Mouse (Mus musculus): ENCODE measurements around the gene Sys1.
A peak's percentile ranks its signal among the peaks of the same experiment; 100 is the strongest.

The Sys1 gene

GRCm38 (mm10) chr2:164453047-164453757, 3.6 kb upstream of the Sys1 start:
- no peak for DNase-seq (ENCODE audit: low read depth)

- DNase-seq (ENCODE audit: low read depth): no peak
These were observed 2.8 kb upstream of the Sys1 start for GRCm38 (mm10) chr2:164453887-164454500.

GRCm38 (mm10) chr2:164454846-164455245, 1.9 kb upstream of the Sys1 start:
- peak; percentile 98 for DNase-seq (ENCODE audit: low read depth)

GRCm38 (mm10) chr2:164455421-164456190, 1.2 kb upstream of the Sys1 start:
- peak; percentile 68 for DNase-seq (ENCODE audit: low read depth)

GRCm38 (mm10) chr2:164456413-164456812, 351 bp upstream of the Sys1 start:
- DNase-seq (ENCODE audit: low read depth): peak; percentile 53

- DNase-seq (ENCODE audit: low read depth): no peak
These were observed 1.2 kb downstream of the Sys1 start for GRCm38 (mm10) chr2:164457942-164458341.

GRCm38 (mm10) chr2:164458535-164458934, 1.8 kb downstream of the Sys1 start:
- no peak for DNase-seq (ENCODE audit: low read depth)

- peak; percentile 98 for DNase-seq (ENCODE audit: low read depth)
These were observed 4.2 kb downstream of the Sys1 start, which contains the start of gene Gm20458 for GRCm38 (mm10) chr2:164460745-164461551. Gene Gm20458, plus strand, starts transcription at chr2:164460967.

- DNase-seq (ENCODE audit: low read depth): no peak
These were observed 8.4 kb downstream of the Sys1 start for GRCm38 (mm10) chr2:164465161-164465560.

- DNase-seq (ENCODE audit: low read depth): no peak
These were observed 10.0 kb downstream of the Sys1 start for GRCm38 (mm10) chr2:164466787-164467186.

GRCm38 (mm10) chr2:164470254-164470653, 13.5 kb downstream of the Sys1 start:
- peak; percentile 73 for DNase-seq (ENCODE audit: low read depth)

GRCm38 (mm10) chr2:164473624-164474023, 16.9 kb downstream of the Sys1 start, which contains the start of gene Trp53tg5:
Gene Trp53tg5, minus strand, starts transcription at chr2:164473724.
- DNase-seq (ENCODE audit: low read depth): no peak

- peak; percentile 51 for DNase-seq (ENCODE audit: low read depth)
These were observed 29.0 kb downstream of the Sys1 start, which contains the start of gene Dbndd2 for GRCm38 (mm10) chr2:164485681-164486257. Gene Dbndd2, plus strand, starts transcription at chr2:164486106.

GRCm38 (mm10) chr2:164486258-164487114, 29.7 kb downstream of the Sys1 start:
- peak; percentile 59 for DNase-seq (ENCODE audit: low read depth)

- no peak for DNase-seq (ENCODE audit: low read depth)
These were observed 30.4 kb downstream of the Sys1 start for GRCm38 (mm10) chr2:164487115-164487527.

GRCm38 (mm10) chr2:164487812-164488211, 31.0 kb downstream of the Sys1 start:
- no peak for DNase-seq (ENCODE audit: low read depth)

- DNase-seq (ENCODE audit: low read depth): no peak
These were observed 37.4 kb downstream of the Sys1 start for GRCm38 (mm10) chr2:164494126-164494525.

GRCm38 (mm10) chr2:164496331-164496730, 39.6 kb downstream of the Sys1 start:
- peak; percentile 69 for DNase-seq (ENCODE audit: low read depth)

GRCm38 (mm10) chr2:164496847-164497690, 40.3 kb downstream of the Sys1 start, which contains the start of gene Pigt:
Gene Pigt, plus strand, starts transcription at chr2:164497520.
- DNase-seq (ENCODE audit: low read depth): peak; percentile 88

Measured in NIH3T3 (cell line).